Mouse (Mus musculus) cortical plate, adult 2 months (tissue): ENCODE measurements at regions not wholly inside any gene's neighbourhood (a gene's known extent, or its start where the extent isn't known, plus 50 kb on each side); places are given as distances from the start of the nearest gene placed in this dataset.

Experiments used
- H3K27ac ChIP-seq: fragments of 200-500 bp; 2 replicates; pipeline ENCODE4 v1.5.1; 2012; ENCODE audit warnings: low read length, control low read depth, inconsistent platforms; ENCODE audit not compliant: insufficient read depth
- H3K4me1 ChIP-seq: fragments of 200-500 bp; 2 replicates; pipeline ENCODE4 v1.6.1; 2011; ENCODE audit warnings: low read length; ENCODE audit not compliant: control insufficient read depth, insufficient read depth
- H3K4me3 ChIP-seq: fragments of 200-500 bp; 2 replicates; pipeline ENCODE4 v1.5.1; 2011; ENCODE audit warnings: mild to moderate bottlenecking, low read length, control low read depth; ENCODE audit not compliant: insufficient read depth
- CTCF ChIP-seq: fragments of 200-500 bp; IDR thresholded peaks from 2 replicates; pipeline ENCODE4 v1.5.1; 2011; ENCODE audit warnings: mild to moderate bottlenecking, control low read depth, low read length; ENCODE audit not compliant: insufficient read depth; ENCODE audit errors: extremely low read depth
- POLR2A ChIP-seq: fragments of 200-500 bp; IDR thresholded peaks from 2 replicates; pipeline ENCODE4 v1.6.1; 2011; ENCODE audit warnings: mild to moderate bottlenecking, low read length, control low read depth; ENCODE audit not compliant: insufficient read depth; ENCODE audit errors: extremely low read depth

- Histone ChIP-seq H3K27ac (no peak overlapping the region), H3K4me1 (no peaks in the 10 kb centered on the region), H3K4me3 (no peak overlapping the region)
- TF ChIP-seq POLR2A (no peak), CTCF (no peak)
Observed at GRCm38 (mm10) chr13:115162689-115163413, 61.1 kb upstream of the Itga1 start.

- Histone ChIP-seq H3K4me1 (no peaks in the 10 kb centered on the region), H3K4me3 (no peak overlapping the region)
- TF ChIP-seq CTCF = no peak
- TF ChIP-seq POLR2A = no peak
Observed at GRCm38 (mm10) chr13:115159386-115159785, 57.6 kb upstream of the Itga1 start.

More at GRCm38 (mm10) chr13:115159386-115159785, 57.6 kb upstream of the Itga1 start:
- H3K27ac ChIP-seq = no peak overlapping the region
